Mouse (Mus musculus) midbrain, embryonic 11.5 days (tissue): ENCODE measurements at regions not wholly inside any gene's neighbourhood (a gene's known extent, or its start where the extent isn't known, plus 50 kb on each side); places are given as distances from the start of the nearest gene placed in this dataset.

Experiments used
- ATAC-seq: fragments of 200-750 bp; cut with Nextera tagmentation; 2 replicates; pipeline ENCODE4 v1.8.0; 2017; ENCODE audit warnings: moderate TSS enrichment, moderate library complexity; ENCODE audit not compliant: low FRiP score
- DNase-seq: peaks from one replicate; pipeline ENCODE4 v3.0.0; 2015; ENCODE audit warnings: low spot score; ENCODE audit errors: missing footprints
- H3K27ac ChIP-seq: fragments of 300-500 bp; sonication (generic); 2 replicates; pipeline ENCODE4 v1.5.1; 2014; ENCODE audit warnings: low read depth, low read length
- H3K27me3 ChIP-seq: fragments of 300-500 bp; sonication (generic); 2 replicates; pipeline ENCODE4 v1.6.1; 2014; ENCODE audit warnings: mild to moderate bottlenecking, low read length, moderate library complexity, mixed read lengths; ENCODE audit not compliant: control insufficient read depth, insufficient read depth
- H3K36me3 ChIP-seq: fragments of 300-500 bp; sonication (generic); 2 replicates; pipeline ENCODE4 v1.6.1; 2014; ENCODE audit warnings: mild to moderate bottlenecking, low read length, moderate library complexity, mixed read lengths; ENCODE audit not compliant: control insufficient read depth, insufficient read depth
- H3K4me1 ChIP-seq: fragments of 300-500 bp; sonication (generic); 2 replicates; pipeline ENCODE4 v1.6.1; 2014; ENCODE audit warnings: low read length; ENCODE audit not compliant: control insufficient read depth, insufficient read depth
- H3K4me2 ChIP-seq: fragments of 300-500 bp; sonication (generic); 2 replicates; pipeline ENCODE4 v1.6.1; 2014; ENCODE audit warnings: mild to moderate bottlenecking, moderate library complexity
- H3K4me3 ChIP-seq: fragments of 300-500 bp; sonication (generic); 2 replicates; pipeline ENCODE4 v1.5.1; 2014; ENCODE audit warnings: low read depth, low read length
- H3K9ac ChIP-seq: fragments of 300-500 bp; sonication (generic); 2 replicates; pipeline ENCODE4 v1.6.1; 2014; ENCODE audit warnings: low read length
- H3K9me3 ChIP-seq: fragments of 300-500 bp; sonication (generic); 2 replicates; pipeline ENCODE4 v1.6.1; 2016; ENCODE audit warnings: low read length; ENCODE audit not compliant: control insufficient read depth
- WGBS: fragments of 180-500 bp; shearing (Covaris S2); extraction: QIAGEN DNeasy Blood & Tissue Kit; methylation state at CpG from one replicate; pipeline ENCODE4 v1.1.7; 2014; 5-methylcytosine and 5-hydroxymethylcytosine counted together

DNA sequence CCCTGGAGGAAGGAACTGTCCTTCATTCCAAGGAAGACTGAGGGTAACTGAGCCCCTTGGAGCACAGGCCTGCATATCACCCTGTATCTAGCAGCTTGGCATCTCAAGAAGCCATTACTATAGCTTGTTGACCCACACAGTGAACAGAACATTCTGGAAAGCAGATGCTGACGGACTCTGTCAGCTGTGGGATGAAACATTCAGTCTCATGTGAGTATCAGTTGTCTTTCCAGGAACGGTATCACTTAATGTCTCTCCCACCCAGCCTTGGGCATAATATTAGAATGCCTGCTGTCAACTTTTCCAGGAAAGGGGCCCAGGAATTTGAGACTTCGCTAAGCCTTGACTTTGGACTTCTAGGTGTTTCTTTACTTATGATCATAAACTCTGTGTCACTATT is 76.3 kb upstream of the Egln3 start:
- ATAC-seq (no peak), DNase-seq (no peak)
- Histone ChIP-seq H3K4me2 (no peak overlapping the region), H3K9ac (no peak overlapping the region), H3K27me3 (no peaks in the 10 kb centered on the region), H3K27ac (no peak overlapping the region), H3K36me3 (no peaks in the 10 kb centered on the region), H3K4me1 (no peaks in the 10 kb centered on the region), H3K9me3 (no peaks in the 10 kb centered on the region), H3K4me3 (no peak overlapping the region)
- 96% methylated on average over 3 of the region's 3 CpGs for WGBS

DNA sequence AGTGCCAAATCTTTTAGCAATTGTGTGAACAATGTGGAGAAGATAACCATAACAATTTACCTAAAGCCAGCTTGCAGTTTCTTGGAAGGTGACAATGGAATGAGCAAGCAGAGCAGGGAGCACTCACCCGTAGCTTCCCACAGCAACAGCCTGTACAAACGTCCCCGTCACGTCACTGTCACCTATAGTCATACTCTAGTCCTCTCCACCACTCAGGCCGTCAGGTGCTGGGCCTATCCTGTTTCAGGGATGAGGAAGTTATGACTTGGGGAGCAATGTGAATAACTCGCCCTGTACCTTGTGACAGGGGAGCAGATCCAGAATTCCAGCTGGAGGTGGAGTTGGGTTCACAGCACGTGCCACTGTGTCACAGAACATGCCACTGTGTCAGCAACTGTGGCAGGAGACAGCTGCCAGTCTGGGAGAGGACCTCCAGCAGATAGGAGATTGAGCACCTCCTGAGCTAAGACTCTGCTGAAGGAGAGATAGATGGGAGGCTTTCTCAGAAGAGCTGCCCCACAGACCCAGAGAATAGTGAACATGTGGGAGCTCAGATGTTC is 73.4 kb upstream of the Egln3 start:
- Histone ChIP-seq H3K36me3 (no peaks in the 10 kb centered on the region), H3K9me3 (no peaks in the 10 kb centered on the region), H3K9ac (no peak overlapping the region), H3K4me2 (no peak overlapping the region), H3K27ac (no peak overlapping the region), H3K27me3 (no peaks in the 10 kb centered on the region), H3K4me3 (no peak overlapping the region), H3K4me1 (no peaks in the 10 kb centered on the region)
- DNase-seq (no peak), ATAC-seq (no peak)
- WGBS, result 84% methylated on average over 7 of the region's 7 CpGs

DNA sequence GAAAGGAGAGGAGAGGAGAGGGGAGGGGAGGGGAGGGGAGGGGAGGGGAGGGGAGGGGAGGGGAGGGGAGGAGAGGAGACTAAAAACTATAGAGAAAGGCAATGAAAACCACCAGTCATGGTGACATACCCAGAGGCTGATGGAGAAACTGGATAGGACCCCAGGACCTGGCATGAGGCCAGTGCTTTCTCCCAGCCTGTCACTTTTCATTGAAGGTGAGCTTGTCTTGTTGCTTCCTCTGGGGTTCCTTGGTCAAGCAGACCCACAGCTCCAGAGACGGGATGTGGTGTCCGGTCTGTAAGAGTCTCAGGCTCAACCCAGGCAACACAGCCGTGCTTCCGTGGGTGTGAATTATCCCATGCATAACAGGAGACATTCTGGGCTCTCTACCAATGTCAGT is 69.8 kb upstream of the Egln3 start:
- no peak overlapping the region for H3K9ac ChIP-seq
- H3K4me2 ChIP-seq, result no peak overlapping the region
- DNase-seq (peak; percentile 33), ATAC-seq (no peak)
- H3K36me3 ChIP-seq, result no peaks in the 10 kb centered on the region
- WGBS, result 93% methylated on average over 4 of the region's 4 CpGs
- no peaks in the 10 kb centered on the region for H3K27me3 ChIP-seq
- no peaks in the 10 kb centered on the region for H3K9me3 ChIP-seq
- no peaks in the 10 kb centered on the region for H3K4me1 ChIP-seq
- H3K4me3 ChIP-seq, result no peak overlapping the region
- no peak overlapping the region for H3K27ac ChIP-seq

DNA sequence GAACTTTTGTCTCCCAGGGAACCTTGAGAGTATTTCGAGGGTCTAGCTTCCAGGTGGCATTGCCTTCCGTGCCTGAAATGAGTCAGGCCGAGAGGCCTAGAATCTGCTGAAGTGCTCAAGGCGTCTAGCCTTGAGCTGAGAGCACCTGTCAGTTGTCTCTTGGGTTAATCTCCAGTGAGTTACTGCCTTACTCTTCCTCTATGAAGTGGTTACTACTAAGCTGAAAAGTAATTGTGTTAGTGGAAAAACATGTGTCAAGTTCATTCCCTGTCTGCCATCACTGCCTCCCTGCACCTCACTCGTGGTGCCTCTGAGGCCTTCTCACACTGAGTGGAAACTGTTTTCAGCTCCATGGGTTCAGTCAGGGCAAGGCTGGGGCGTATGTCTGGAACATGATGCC is 69.0 kb upstream of the Egln3 start:
- Histone ChIP-seq H3K4me3 (no peak overlapping the region), H3K27me3 (no peaks in the 10 kb centered on the region), H3K36me3 (no peaks in the 10 kb centered on the region), H3K9me3 (no peaks in the 10 kb centered on the region), H3K4me2 (no peak overlapping the region), H3K9ac (no peak overlapping the region), H3K27ac (no peak overlapping the region), H3K4me1 (no peaks in the 10 kb centered on the region)
- no peak for DNase-seq
- WGBS, result 90% methylated on average over 6 of the region's 6 CpGs
- no peak for ATAC-seq

DNA sequence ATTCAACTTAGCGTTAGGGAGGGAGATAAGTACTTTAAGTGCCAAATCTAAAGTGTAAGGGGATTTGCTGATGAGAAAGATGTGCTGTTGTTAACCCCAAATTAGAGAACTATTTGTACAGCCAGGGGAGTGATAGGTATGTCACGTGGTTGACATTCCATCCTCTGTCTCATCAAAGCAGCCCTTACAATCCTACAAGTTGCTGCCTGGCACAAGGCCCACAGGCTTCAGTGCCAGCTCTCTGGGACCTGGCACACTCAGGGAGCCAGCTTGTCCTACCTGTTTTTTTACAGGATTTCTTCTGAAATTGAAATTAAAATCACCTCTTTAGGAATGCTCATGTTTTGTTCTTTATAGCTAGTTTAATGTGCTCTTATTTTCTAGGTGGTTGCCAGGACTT is 68.6 kb upstream of the Egln3 start:
- Histone ChIP-seq H3K9ac (no peak overlapping the region), H3K4me2 (no peak overlapping the region), H3K36me3 (no peaks in the 10 kb centered on the region), H3K4me1 (no peaks in the 10 kb centered on the region), H3K27ac (no peak overlapping the region), H3K4me3 (no peak overlapping the region), H3K27me3 (no peaks in the 10 kb centered on the region), H3K9me3 (no peaks in the 10 kb centered on the region)
- ATAC-seq, result no peak
- no peak for DNase-seq
- 73% methylated on average over 2 of the region's 2 CpGs for WGBS

DNA sequence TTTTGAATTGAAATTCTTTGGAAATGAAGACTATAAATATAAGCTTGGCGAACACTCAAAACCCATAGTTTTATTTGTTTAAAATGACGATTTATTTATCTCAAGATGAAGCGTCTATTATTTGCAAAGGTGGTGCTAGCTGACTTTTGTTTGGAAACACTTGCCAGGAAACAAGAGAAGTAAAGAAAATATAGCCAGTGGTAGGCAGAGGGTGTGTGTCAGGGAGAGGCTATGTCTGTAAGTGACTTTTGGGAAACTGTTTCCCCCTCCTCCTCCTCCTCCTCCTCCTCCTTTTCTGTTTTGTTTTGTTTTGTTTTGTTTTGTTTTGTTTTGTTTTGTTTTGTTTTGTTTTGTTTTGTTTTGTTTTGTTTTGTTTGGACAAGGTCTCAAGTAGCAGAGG is 62.2 kb upstream of the Egln3 start:
- H3K4me2 ChIP-seq, result no peak overlapping the region
- H3K27ac ChIP-seq, result no peak overlapping the region
- H3K4me1 ChIP-seq, result peaks cover 4% of the 10 kb centered on the region
- H3K9me3 ChIP-seq, result no peaks in the 10 kb centered on the region
- DNase-seq (no peak), ATAC-seq (no peak)
- WGBS, result 89% methylated on average over 3 of the region's 3 CpGs
- no peak overlapping the region for H3K4me3 ChIP-seq
- H3K27me3 ChIP-seq, result no peaks in the 10 kb centered on the region
- H3K9ac ChIP-seq, result no peak overlapping the region
- no peaks in the 10 kb centered on the region for H3K36me3 ChIP-seq

DNA sequence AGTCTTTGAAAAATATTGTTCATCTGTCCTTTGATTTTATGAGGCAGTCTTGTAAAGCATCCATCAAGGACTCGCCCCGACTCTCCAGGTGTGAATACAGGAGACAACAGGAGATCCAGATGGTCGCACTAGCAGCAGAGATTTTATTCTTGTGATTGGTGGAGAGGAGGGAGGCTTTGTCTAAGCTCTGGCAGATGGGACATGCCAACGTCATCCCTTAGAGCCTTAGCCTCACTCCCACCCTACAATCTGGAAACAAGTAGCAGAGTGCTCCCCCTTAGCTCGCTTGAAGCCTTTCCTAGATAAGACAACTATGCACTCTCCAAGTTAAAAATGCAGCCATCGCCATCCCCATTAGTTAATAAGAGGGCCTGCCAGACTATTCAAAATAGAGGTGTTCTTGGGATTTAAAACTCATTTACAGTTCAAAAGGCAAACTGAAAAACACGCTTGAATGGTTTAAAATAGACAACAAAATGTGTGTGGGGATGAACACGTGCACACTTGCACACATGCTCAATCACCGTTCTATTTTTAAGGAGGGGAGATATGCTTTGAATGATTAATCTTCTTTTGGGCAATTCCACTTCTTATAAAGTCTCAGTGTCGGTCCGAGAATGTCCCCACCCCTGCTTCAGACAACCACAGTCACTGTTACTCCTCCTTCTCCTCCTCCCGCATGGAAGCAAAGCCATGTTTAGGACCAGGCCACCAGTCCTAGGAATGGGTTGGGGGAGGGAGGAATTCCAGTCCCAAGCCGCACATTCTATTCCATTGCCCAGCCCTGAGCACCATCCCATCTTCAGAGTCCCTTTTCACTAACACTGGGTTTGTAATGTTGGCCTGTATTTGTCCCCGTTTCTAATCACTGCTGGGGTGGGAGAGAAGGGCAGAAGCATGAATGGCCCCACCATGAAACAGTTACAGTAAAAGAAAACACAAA is 61.5 kb upstream of the Egln3 start:
- WGBS, result 64% methylated on average over 14 of the region's 14 CpGs
- no peak for ATAC-seq

DNA sequence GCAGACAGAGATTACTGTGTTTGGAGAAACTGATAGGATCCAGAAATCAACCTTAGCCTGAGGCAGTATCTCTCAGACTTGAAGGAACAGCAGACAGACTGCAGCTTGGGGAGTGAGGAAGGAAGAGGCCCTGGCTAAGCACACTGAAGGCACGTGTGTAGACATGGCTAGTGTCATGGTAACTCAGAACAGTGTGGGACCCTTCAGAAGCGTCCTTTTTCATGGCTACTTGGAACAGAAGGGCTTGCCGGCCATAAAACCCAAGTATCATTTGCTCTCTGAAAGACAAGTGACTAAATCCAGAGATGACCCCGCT is 60.7 kb upstream of the Egln3 start:
- no peaks in the 10 kb centered on the region for H3K27me3 ChIP-seq
- ATAC-seq (no peak), DNase-seq (no peak)
- no peak overlapping the region for H3K27ac ChIP-seq
- peaks cover 4% of the 10 kb centered on the region for H3K4me1 ChIP-seq
- H3K4me2 ChIP-seq, result no peak overlapping the region
- WGBS, result 55% methylated on average over 4 of the region's 4 CpGs
- H3K9me3 ChIP-seq, result no peaks in the 10 kb centered on the region
- no peak overlapping the region for H3K9ac ChIP-seq
- no peaks in the 10 kb centered on the region for H3K36me3 ChIP-seq
- H3K4me3 ChIP-seq, result no peak overlapping the region

More for the DNA sequence above, 61.5 kb upstream of the Egln3 start:
- Histone ChIP-seq H3K9ac (no peak overlapping the region), H3K4me2 (no peak overlapping the region), H3K4me3 (no peak overlapping the region), H3K27ac (no peak overlapping the region), H3K27me3 (no peaks in the 10 kb centered on the region), H3K36me3 (no peaks in the 10 kb centered on the region), H3K4me1 (peaks cover 4% of the 10 kb centered on the region), H3K9me3 (no peaks in the 10 kb centered on the region)
- DNase-seq, result peak; percentile 65

DNA sequence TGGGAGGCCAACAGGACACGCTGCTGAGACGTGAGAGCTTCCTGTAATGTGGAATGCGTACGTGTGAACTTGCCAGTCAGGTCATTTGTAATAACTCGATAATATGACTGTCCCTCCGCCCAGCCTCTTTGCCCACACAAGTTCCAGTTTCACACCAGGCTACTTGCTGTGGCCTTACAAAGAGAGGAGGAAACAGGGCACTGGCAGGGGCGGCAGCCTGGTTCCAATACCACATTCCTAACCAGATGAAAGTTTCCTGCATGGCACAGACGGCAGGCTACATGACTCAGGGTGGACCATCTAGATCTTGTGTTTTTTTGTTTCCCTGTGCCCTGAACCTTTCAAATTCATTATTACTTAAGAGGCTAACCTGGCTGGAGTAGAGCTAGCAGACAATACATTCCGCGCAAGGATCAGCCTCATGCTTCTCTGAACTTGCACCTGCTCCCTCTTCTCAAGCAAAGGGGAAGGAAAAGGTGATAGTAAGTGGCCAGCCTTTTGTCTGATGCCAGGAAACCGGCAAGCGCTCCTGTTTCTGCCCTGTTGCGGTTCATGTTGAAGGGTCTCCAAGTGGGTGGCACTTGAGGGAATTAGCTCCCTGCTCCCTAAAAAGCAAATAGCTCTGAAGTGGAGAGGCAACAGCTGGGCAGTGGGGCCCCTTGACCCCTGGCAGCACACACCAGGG is 60.2 kb upstream of the Egln3 start:
- Histone ChIP-seq H3K4me1 (peaks cover 4% of the 10 kb centered on the region), H3K27me3 (no peaks in the 10 kb centered on the region), H3K27ac (no peak overlapping the region), H3K9ac (no peak overlapping the region), H3K4me3 (no peak overlapping the region), H3K36me3 (no peaks in the 10 kb centered on the region), H3K4me2 (no peak overlapping the region), H3K9me3 (no peaks in the 10 kb centered on the region)
- WGBS, result 70% methylated on average over 13 of the region's 13 CpGs
- ATAC-seq (no peak), DNase-seq (peak; percentile 79)
